Mouse (Mus musculus) kidney, embryonic 16.5 days (tissue): Measurements from ENCODE around the gene Tgfa. TPM values are rescaled to one million over a fixed set of nuclear protein-coding genes. Genes with fewer than 3 reads are reported as not detected.

Experiments used
- ATAC-seq: fragments of 200-750 bp; cut with Nextera tagmentation; 2 replicates; pipeline ENCODE4 v1.8.0; 2017; ENCODE audit warnings: moderate TSS enrichment; ENCODE audit not compliant: low FRiP score, low TSS enrichment
- H3K27ac ChIP-seq: fragments of 300-500 bp; sonication (generic); 2 replicates; pipeline ENCODE4 v1.5.1; 2014; ENCODE audit warnings: low read length
- H3K27me3 ChIP-seq: fragments of 300-500 bp; sonication (generic); 2 replicates; pipeline ENCODE4 v1.6.1; 2014; ENCODE audit warnings: low read length, control low read depth, mixed read lengths; ENCODE audit not compliant: insufficient read depth
- H3K36me3 ChIP-seq: fragments of 300-500 bp; sonication (generic); 2 replicates; pipeline ENCODE4 v1.6.1; 2014; ENCODE audit warnings: low read length, control low read depth, mixed read lengths; ENCODE audit not compliant: insufficient read depth
- H3K4me1 ChIP-seq: fragments of 300-500 bp; sonication (generic); 2 replicates; pipeline ENCODE4 v1.6.1; 2014; ENCODE audit warnings: low read length, control low read depth, mixed read lengths; ENCODE audit not compliant: insufficient read depth
- H3K4me2 ChIP-seq: fragments of 300-500 bp; sonication (generic); replicated peaks from 2 replicates; pipeline ENCODE4 v1.6.1; 2014; ENCODE audit warnings: low read depth, low read length
- H3K4me3 ChIP-seq: fragments of 300-500 bp; sonication (generic); 2 replicates; pipeline ENCODE4 v1.5.1; 2014; ENCODE audit warnings: mild to moderate bottlenecking, low read length
- H3K9ac ChIP-seq: fragments of 300-500 bp; sonication (generic); replicated peaks from 2 replicates; pipeline ENCODE4 v1.6.1; 2014; ENCODE audit warnings: low read length
- H3K9me3 ChIP-seq: fragments of 300-500 bp; sonication (generic); 2 replicates; pipeline ENCODE4 v1.6.1; 2016; ENCODE audit warnings: low read length, control low read depth
- WGBS: fragments of 180-500 bp; shearing (Covaris S2); extraction: QIAGEN DNeasy Blood & Tissue Kit; methylation state at CpG from one replicate; pipeline ENCODE4 v1.1.7; 2014; 5-methylcytosine and 5-hydroxymethylcytosine counted together
- polyA plus RNA-seq: library from polyadenylated mRNA; unstranded; fragments of >200 nt; fragmentation: Nextera tagmentation; extraction: Ambion mirVana; gene quantifications from 2 replicates; pipeline ENCODE4 v1.2.1, GENCODE M21; 2015

The Tgfa gene
- polyA plus RNA-seq, 1 experiment from 2014 or later = 7.7 TPM

DNA sequence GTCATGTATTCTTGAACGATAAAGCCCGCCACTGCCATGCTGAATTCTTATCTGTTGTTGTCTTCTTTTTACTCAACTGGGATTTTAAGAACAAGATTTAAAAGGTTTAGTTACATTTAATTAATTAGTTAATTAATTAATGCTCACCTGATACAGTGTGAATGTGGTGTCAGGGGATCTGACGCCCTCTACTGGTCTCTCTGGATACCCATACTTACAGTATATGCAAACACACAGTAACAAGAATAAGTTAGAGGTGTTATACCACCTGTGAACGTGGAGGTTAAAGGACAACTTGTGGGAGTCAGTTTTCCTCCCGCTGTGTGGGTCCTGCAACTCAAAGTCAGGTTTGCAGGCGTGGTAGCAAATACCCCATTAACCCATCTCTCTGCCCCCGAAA, 8.1 kb downstream of the Tgfa start:
- H3K9me3 ChIP-seq = no peaks in the 10 kb centered on the region
- H3K27me3 ChIP-seq = no peaks in the 10 kb centered on the region
- H3K4me3 ChIP-seq = no peak overlapping the region
- H3K4me2 ChIP-seq = no peak overlapping the region
- H3K4me1 ChIP-seq = peaks cover 9% of the 10 kb centered on the region
- WGBS = 78% methylated on average over 7 of the region's 7 CpGs
- no peak for ATAC-seq
- no peak overlapping the region for H3K9ac ChIP-seq
- no peak overlapping the region for H3K27ac ChIP-seq
- H3K36me3 ChIP-seq = no peaks in the 10 kb centered on the region

DNA sequence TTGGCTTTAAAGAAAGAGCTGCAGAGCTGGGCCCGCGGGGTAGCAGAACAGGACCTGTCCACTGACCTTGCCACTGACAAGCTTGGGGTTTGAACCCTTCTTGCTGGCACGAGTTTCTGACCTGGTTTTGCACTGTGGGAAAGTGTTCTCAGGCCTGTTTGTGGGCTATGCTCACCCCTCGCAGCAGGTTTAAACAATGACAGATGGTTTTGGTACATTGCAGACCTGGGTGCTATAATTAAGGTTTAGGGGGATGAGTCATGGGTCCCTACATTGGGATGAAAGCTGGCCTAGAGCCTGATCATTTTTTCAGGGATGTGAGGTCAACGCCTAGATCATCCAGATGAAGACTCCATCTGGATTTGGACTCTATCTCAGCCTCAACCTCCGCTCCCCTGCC, 11.0 kb downstream of the Tgfa start:
- no peaks in the 10 kb centered on the region for H3K27me3 ChIP-seq
- 88% methylated on average over 6 of the region's 6 CpGs for WGBS
- peaks cover 30% of the 10 kb centered on the region for H3K4me1 ChIP-seq
- no peaks in the 10 kb centered on the region for H3K9me3 ChIP-seq
- no peaks in the 10 kb centered on the region for H3K36me3 ChIP-seq
- no peak overlapping the region for H3K4me3 ChIP-seq
- no peak overlapping the region for H3K4me2 ChIP-seq
- ATAC-seq = no peak
- no peak overlapping the region for H3K9ac ChIP-seq
- H3K27ac ChIP-seq = no peak overlapping the region

DNA sequence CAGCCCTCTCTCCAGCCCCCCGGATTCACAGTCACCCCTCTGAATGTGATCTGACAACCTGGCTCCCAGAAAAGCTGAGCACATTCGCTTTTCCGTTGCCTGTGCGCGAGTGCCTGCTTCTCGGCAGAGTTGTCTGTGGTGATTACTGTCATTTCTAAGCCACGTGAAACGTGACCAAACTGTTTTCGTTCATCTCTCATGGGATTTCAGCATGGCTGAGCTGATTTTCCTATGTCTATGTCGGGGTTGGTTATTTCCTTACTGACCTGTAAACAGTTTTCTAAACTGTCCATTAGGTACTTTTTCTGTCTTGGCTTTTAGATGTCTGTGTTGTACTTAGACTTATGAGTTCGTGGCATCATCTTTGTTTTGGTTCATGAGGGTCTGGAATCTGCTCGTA, 12.0 kb downstream of the Tgfa start:
- Histone ChIP-seq H3K27me3 (no peaks in the 10 kb centered on the region), H3K4me3 (no peak overlapping the region), H3K27ac (no peak overlapping the region), H3K36me3 (no peaks in the 10 kb centered on the region), H3K4me2 (no peak overlapping the region), H3K9ac (no peak overlapping the region), H3K4me1 (peaks cover 35% of the 10 kb centered on the region), H3K9me3 (no peaks in the 10 kb centered on the region)
- no peak for ATAC-seq
- 55% methylated on average over 12 of the region's 12 CpGs for WGBS

DNA sequence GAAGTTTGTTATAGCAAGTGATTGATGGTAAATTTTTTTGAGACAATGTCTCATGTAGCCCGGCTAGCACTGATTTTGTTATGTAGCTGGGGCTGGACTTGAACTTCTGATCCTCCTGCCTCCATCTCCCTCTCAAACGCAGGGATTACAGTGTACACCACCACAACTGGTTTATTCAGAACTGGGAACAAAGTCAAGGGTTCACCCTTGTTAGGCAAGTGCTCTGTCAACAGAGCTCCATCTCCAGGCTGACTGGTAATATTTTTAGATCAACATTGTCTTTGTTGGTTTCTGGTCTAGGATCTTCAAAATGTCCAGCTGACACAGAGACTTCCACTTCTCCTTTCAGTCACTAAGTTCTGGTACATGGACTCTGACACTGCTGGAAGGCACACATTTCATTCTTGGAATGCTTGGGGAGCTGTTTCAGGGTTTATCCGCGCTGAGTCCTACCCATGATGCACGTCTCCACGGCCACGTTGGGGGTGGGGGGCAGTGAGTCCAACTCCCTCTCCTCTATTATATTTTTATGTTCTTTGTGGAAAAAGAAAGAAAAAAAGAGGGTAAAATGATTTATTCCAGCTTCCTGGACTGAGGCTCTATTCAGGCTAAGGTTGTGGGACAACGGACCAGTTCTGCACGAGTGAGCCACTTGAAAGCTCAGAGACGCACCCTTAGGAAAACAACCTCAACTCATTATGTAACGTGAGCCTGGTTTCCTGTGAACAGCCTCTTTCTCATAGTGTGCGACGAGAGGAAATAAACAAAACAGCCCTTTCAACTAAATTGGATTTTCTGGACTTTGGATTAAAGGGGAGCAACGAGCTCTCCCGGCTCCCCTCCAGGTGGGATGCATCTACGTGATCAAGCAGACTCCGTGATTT, 14.4 kb downstream of the Tgfa start:
- Histone ChIP-seq H3K9me3 (no peaks in the 10 kb centered on the region), H3K36me3 (no peaks in the 10 kb centered on the region), H3K27me3 (no peaks in the 10 kb centered on the region), H3K4me2 (peak overlapping the region; percentile 49), H3K4me1 (peaks cover 35% of the 10 kb centered on the region), H3K27ac (peak overlapping the region; percentile 35), H3K4me3 (peak overlapping the region; percentile 19), H3K9ac (no peak overlapping the region; the same call in 1 of the 2 replicates)
- WGBS = 13% methylated on average over 17 of the region's 17 CpGs
- peak; percentile 86; the same call in 1 of the 2 replicates for ATAC-seq

DNA sequence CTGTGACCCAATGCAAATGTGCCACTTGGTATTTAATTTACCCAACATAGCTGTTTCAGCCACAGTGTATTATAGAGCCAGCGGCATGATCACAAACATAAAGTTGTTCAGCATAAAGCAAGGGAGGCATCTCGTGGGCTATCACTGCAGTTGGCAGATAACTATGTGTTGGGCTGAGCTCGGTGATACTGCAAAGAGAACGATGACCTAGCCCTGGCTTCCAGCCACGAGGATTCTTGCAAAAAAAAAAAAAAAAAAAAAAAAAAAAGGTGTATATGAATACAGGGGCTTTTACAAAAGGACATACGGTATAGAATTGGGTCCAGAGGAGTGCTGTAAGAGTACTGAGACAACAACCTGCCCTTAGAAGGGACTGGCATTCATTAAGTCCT, 15.0 kb downstream of the Tgfa start:
- H3K27ac ChIP-seq = peak overlapping the region; percentile 71
- ATAC-seq = 0 out of 2 replicates have a peak, but pooled peaks have one; percentile 20

DNA sequence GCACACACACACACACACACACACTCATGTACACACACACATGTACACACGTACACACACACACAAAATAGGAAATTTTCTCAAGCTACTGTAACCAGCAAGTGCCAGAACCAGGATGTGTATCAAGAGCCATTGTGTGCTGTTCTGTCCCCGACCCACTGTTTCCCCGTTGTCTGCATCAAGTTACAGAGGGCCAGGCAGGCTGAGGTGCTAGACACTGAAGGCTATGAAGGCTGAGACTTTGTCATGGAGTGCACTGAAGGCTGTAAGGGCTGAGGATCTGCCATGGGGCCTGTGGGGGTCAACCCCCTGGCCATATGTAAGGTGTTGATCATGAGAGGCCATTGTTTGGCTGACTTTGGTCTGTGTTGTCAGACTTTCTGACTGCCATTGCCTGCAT, 15.6 kb downstream of the Tgfa start:
- Histone ChIP-seq H3K4me3 (no peak overlapping the region), H3K27ac (peak overlapping the region; percentile 71), H3K9ac (no peak overlapping the region), H3K27me3 (no peaks in the 10 kb centered on the region), H3K4me1 (peaks cover 35% of the 10 kb centered on the region), H3K36me3 (no peaks in the 10 kb centered on the region), H3K9me3 (no peaks in the 10 kb centered on the region), H3K4me2 (no peak overlapping the region)
- WGBS = 47% methylated on average over 3 of the region's 3 CpGs
- ATAC-seq = peak; percentile 52; the same call in 1 of the 2 replicates

More for the DNA sequence above, 15.0 kb downstream of the Tgfa start:
- H3K27me3 ChIP-seq = no peaks in the 10 kb centered on the region
- no peaks in the 10 kb centered on the region for H3K9me3 ChIP-seq
- peak overlapping the region; percentile 19 for H3K4me3 ChIP-seq
- H3K9ac ChIP-seq = no peak overlapping the region; the same call in 1 of the 2 replicates
- H3K4me1 ChIP-seq = peaks cover 35% of the 10 kb centered on the region
- WGBS = 23% methylated on average over 6 of the region's 6 CpGs
- no peaks in the 10 kb centered on the region for H3K36me3 ChIP-seq
- peak overlapping the region; percentile 49 for H3K4me2 ChIP-seq

DNA sequence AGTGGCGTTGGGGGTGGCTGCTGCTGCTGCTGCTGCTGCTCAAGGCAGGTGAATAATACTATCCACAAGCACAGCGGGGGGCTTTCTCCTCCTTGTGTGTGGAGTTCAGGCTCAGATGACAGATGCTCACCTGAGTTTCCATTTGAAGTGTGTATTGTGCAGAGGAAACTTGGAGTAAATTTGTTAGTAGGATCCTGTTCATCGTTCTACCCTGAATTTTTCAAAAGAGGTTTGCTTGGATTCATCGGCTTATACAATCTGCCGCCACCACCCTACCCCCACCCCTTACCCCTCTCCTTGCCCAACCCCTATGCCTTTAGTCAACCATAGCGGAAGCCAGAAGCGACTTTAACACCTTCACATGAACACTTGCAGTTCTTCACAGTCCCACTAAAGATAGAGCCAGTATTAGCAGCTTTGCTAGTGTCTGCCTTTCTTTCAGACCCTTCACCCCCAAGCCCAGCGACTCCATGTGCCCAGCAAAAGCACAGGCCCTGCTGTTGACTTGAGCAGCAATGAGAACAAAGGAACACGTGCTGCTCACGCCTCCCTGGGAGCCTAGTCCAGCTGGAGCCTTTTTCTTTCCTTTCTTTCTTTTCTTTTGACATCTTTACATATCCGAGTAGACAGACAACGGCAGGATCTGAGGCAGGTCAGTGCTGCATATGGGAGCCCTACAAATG, 16.2 kb downstream of the Tgfa start:
- Histone ChIP-seq H3K36me3 (no peaks in the 10 kb centered on the region), H3K9me3 (no peaks in the 10 kb centered on the region), H3K4me3 (no peak overlapping the region), H3K27ac (peak overlapping the region; percentile 71), H3K4me2 (no peak overlapping the region), H3K4me1 (peaks cover 35% of the 10 kb centered on the region), H3K27me3 (no peaks in the 10 kb centered on the region), H3K9ac (peak overlapping the region; percentile 3; the same call in 1 of the 2 replicates)
- ATAC-seq = no peak
- WGBS = 57% methylated on average over 12 of the region's 12 CpGs

DNA sequence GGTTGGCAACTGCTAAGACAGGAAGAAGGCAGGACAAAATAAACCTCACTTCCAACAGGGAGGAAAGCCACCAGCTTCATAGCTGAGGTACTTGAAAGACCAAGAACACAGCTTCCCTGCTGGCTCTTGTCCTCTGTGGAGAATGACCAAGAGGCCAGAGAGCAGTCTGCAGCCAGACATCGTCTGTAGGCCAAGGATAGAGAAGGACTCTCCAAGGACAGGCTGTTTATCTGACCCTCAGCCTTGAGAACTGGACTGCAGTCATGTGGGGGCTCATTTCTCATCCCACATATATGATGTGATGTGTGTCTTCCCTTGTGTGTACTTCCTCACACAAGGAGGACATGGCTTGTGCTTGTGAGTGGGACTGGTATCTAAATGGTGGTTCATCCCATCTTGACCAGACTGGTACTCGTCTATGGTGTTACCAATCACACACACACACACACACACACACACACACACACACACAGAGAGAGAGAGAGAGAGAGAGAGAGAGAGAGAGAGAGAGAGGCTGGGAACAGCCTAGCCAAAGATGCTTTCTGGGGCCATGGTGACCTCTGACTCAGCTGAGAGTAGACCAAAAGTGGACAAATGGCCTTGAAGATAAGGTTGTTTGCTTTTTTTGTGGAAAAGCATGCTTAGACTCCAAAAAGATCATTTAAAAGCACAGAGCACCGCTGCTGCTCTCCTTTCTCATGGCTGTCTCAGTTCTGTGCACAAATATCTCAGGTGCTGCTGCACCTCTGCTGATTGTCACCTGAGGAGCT, 18.0 kb downstream of the Tgfa start:
- Histone ChIP-seq H3K27ac (no peak overlapping the region), H3K27me3 (no peaks in the 10 kb centered on the region), H3K4me3 (no peak overlapping the region), H3K9ac (no peak overlapping the region), H3K4me1 (peaks cover 26% of the 10 kb centered on the region), H3K4me2 (no peak overlapping the region), H3K36me3 (no peaks in the 10 kb centered on the region), H3K9me3 (no peaks in the 10 kb centered on the region)
- 79% methylated on average over 3 of the region's 3 CpGs for WGBS
- no peak for ATAC-seq

DNA sequence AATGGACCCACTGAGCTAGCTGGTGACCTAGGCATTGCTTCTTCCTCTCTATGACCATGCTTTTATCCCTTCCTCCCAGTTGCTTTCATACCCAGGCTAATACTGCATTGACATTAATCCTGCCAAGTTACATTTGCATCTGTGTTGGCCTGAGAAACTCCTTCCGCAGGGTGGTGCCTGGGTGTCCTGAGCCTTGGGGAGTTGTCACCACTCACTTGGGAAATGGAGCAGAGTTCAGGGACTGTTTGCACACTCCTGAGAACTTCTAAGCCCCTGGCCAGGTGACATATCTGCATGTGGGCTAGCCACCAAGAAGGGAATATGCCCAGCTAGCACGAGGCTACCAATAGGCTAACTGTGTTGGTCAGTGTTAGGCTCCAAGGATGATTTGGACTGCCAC, 23.0 kb downstream of the Tgfa start:
- no peak overlapping the region for H3K4me3 ChIP-seq
- peaks cover 8% of the 10 kb centered on the region for H3K4me1 ChIP-seq
- no peak for ATAC-seq
- 95% methylated on average over 2 of the region's 2 CpGs for WGBS
- H3K27ac ChIP-seq = no peak overlapping the region
- no peak overlapping the region for H3K9ac ChIP-seq
- no peaks in the 10 kb centered on the region for H3K27me3 ChIP-seq
- H3K9me3 ChIP-seq = no peaks in the 10 kb centered on the region
- no peaks in the 10 kb centered on the region for H3K36me3 ChIP-seq
- no peak overlapping the region for H3K4me2 ChIP-seq
